Mouse (Mus musculus) limb, embryonic 11.5 days (tissue): Measurements from ENCODE around the gene Stk38l. TPM values are rescaled to one million over a fixed set of nuclear protein-coding genes. Genes with fewer than 3 reads are reported as not detected.

ENCODE experiments used
- ATAC-seq: fragments of 200-750 bp; cut with Nextera tagmentation; 2 replicates; pipeline ENCODE4 v1.8.0; 2017; ENCODE audit warnings: low read depth; ENCODE audit not compliant: insufficient number of reproducible peaks, low FRiP score, low TSS enrichment
- DNase-seq: peaks from one replicate; pipeline ENCODE4 v3.0.0-alpha.2; 2015; ENCODE audit warnings: low spot score
- H3K27ac ChIP-seq: fragments of 300-500 bp; sonication (generic); replicated peaks from 2 replicates; pipeline ENCODE4 v1.5.1; 2014; ENCODE audit warnings: low read depth, mild to moderate bottlenecking, low read length
- H3K27me3 ChIP-seq: fragments of 300-500 bp; sonication (generic); 2 replicates; pipeline ENCODE4 v1.6.1; 2014; ENCODE audit warnings: mild to moderate bottlenecking, low read length, mixed read lengths; ENCODE audit not compliant: control insufficient read depth, insufficient read depth
- H3K36me3 ChIP-seq: fragments of 300-500 bp; sonication (generic); 2 replicates; pipeline ENCODE4 v1.6.1; 2014; ENCODE audit warnings: mild to moderate bottlenecking, low read length, moderate library complexity, mixed read lengths; ENCODE audit not compliant: control insufficient read depth, insufficient read depth
- H3K4me1 ChIP-seq: fragments of 300-500 bp; sonication (generic); 2 replicates; pipeline ENCODE4 v1.6.1; 2014; ENCODE audit warnings: low read length, mixed read lengths; ENCODE audit not compliant: control insufficient read depth, insufficient read depth
- H3K4me2 ChIP-seq: fragments of 300-500 bp; sonication (generic); 2 replicates; pipeline ENCODE4 v1.6.1; 2014; ENCODE audit warnings: low read depth, mild to moderate bottlenecking, moderate library complexity; ENCODE audit not compliant: severe bottlenecking
- H3K4me3 ChIP-seq: fragments of 300-500 bp; sonication (generic); 2 replicates; pipeline ENCODE4 v1.5.1; 2014; ENCODE audit warnings: low read depth, low read length
- H3K9ac ChIP-seq: fragments of 300-500 bp; sonication (generic); 2 replicates; pipeline ENCODE4 v1.6.1; 2014; ENCODE audit warnings: mild to moderate bottlenecking, low read length
- H3K9me3 ChIP-seq: fragments of 300-500 bp; sonication (generic); 2 replicates; pipeline ENCODE4 v1.6.1; 2016; ENCODE audit warnings: low read length; ENCODE audit not compliant: control insufficient read depth
- WGBS: fragments of 180-500 bp; shearing (Covaris S2); extraction: QIAGEN DNeasy Blood & Tissue Kit; methylation state at CpG from one replicate; pipeline ENCODE4 v1.1.7; 2014; 5-methylcytosine and 5-hydroxymethylcytosine counted together
- polyA plus RNA-seq: library from polyadenylated mRNA; unstranded; fragments of >200 nt; fragmentation: Nextera tagmentation; extraction: Ambion mirVana; gene quantifications from 2 replicates; pipeline ENCODE4 v1.2.1, GENCODE M21; 2014

The Stk38l gene
- polyA plus RNA-seq, 1 experiment from 2014 or later: 20.4 TPM

- DNase-seq (no peak), ATAC-seq (no peak)
- Histone ChIP-seq H3K4me1 (no peaks in the 10 kb centered on the region), H3K9ac (no peak overlapping the region), H3K4me2 (no peak overlapping the region), H3K9me3 (no peaks in the 10 kb centered on the region), H3K36me3 (no peaks in the 10 kb centered on the region), H3K4me3 (no peak overlapping the region), H3K27ac (no peak overlapping the region), H3K27me3 (no peaks in the 10 kb centered on the region)
- WGBS: 92% methylated on average over 5 of the region's 5 CpGs
Measured at GRCm38 (mm10) chr6:146697767-146698166, 27.0 kb upstream of the Stk38l start.

- H3K27me3 ChIP-seq: no peaks in the 10 kb centered on the region
- H3K36me3 ChIP-seq: no peaks in the 10 kb centered on the region
- WGBS: 77% methylated on average over 4 of the region's 4 CpGs
- H3K9me3 ChIP-seq: no peaks in the 10 kb centered on the region
- H3K27ac ChIP-seq: no peak overlapping the region
- DNase-seq (no peak), ATAC-seq (no peak)
- H3K4me1 ChIP-seq: no peaks in the 10 kb centered on the region
- H3K9ac ChIP-seq: no peak overlapping the region
- H3K4me2 ChIP-seq: no peak overlapping the region
- no peak overlapping the region for H3K4me3 ChIP-seq
Measured at GRCm38 (mm10) chr6:146698376-146698775, 26.4 kb upstream of the Stk38l start.

- H3K9me3 ChIP-seq: no peaks in the 10 kb centered on the region
- no peak overlapping the region for H3K9ac ChIP-seq
- no peak overlapping the region for H3K4me2 ChIP-seq
- DNase-seq (no peak), ATAC-seq (no peak)
- no peak overlapping the region for H3K4me3 ChIP-seq
- no peaks in the 10 kb centered on the region for H3K27me3 ChIP-seq
- H3K36me3 ChIP-seq: no peaks in the 10 kb centered on the region
- 94% methylated on average over 1 of the region's 1 CpGs for WGBS
- H3K27ac ChIP-seq: no peak overlapping the region
- H3K4me1 ChIP-seq: no peaks in the 10 kb centered on the region
Measured at GRCm38 (mm10) chr6:146700461-146700860, 24.3 kb upstream of the Stk38l start.

GRCm38 (mm10) chr6:146702126-146702881 is 22.5 kb upstream of the Stk38l start:
- H3K4me1 ChIP-seq: no peaks in the 10 kb centered on the region
- 66% methylated on average over 11 of the region's 11 CpGs for WGBS
- H3K27me3 ChIP-seq: no peaks in the 10 kb centered on the region
- H3K9ac ChIP-seq: no peak overlapping the region
- H3K27ac ChIP-seq: 0 out of 2 replicates have a peak overlapping the region, but pooled peaks have one; percentile 21
- DNase-seq (peak; percentile 31), ATAC-seq (peak; percentile 73)
- no peaks in the 10 kb centered on the region for H3K9me3 ChIP-seq
- H3K4me3 ChIP-seq: no peak overlapping the region
- no peak overlapping the region for H3K4me2 ChIP-seq
- no peaks in the 10 kb centered on the region for H3K36me3 ChIP-seq

- 90% methylated on average over 3 of the region's 3 CpGs for WGBS
- Histone ChIP-seq H3K36me3 (no peaks in the 10 kb centered on the region), H3K9me3 (no peaks in the 10 kb centered on the region), H3K4me3 (no peak overlapping the region), H3K9ac (no peak overlapping the region), H3K27ac (peak overlapping the region; percentile 21), H3K4me1 (no peaks in the 10 kb centered on the region), H3K4me2 (no peak overlapping the region), H3K27me3 (no peaks in the 10 kb centered on the region)
- ATAC-seq (no peak), DNase-seq (no peak)
Measured at GRCm38 (mm10) chr6:146703351-146703750, 21.4 kb upstream of the Stk38l start.

- Histone ChIP-seq H3K9ac (no peak overlapping the region), H3K4me1 (no peaks in the 10 kb centered on the region), H3K4me3 (no peak overlapping the region), H3K36me3 (no peaks in the 10 kb centered on the region), H3K4me2 (no peak overlapping the region), H3K9me3 (no peaks in the 10 kb centered on the region), H3K27me3 (no peaks in the 10 kb centered on the region), H3K27ac (no peak overlapping the region)
- DNase-seq (no peak), ATAC-seq (no peak)
- 90% methylated on average over 1 of the region's 1 CpGs for WGBS
Measured at GRCm38 (mm10) chr6:146705631-146706030, 19.2 kb upstream of the Stk38l start.

- Histone ChIP-seq H3K27me3 (no peaks in the 10 kb centered on the region), H3K4me3 (no peak overlapping the region), H3K4me1 (no peaks in the 10 kb centered on the region), H3K36me3 (no peaks in the 10 kb centered on the region), H3K9me3 (no peaks in the 10 kb centered on the region), H3K4me2 (no peak overlapping the region), H3K9ac (no peak overlapping the region), H3K27ac (no peak overlapping the region)
- ATAC-seq: no peak
- DNase-seq: no peak
- WGBS: 80% methylated on average over 1 of the region's 1 CpGs
Measured at GRCm38 (mm10) chr6:146719606-146720005, 5.2 kb upstream of the Stk38l start.

- WGBS: 95% methylated on average over 3 of the region's 3 CpGs
- no peaks in the 10 kb centered on the region for H3K36me3 ChIP-seq
- no peaks in the 10 kb centered on the region for H3K9me3 ChIP-seq
- no peak overlapping the region for H3K4me3 ChIP-seq
- H3K4me2 ChIP-seq: no peak overlapping the region
- ATAC-seq (no peak), DNase-seq (no peak)
- no peaks in the 10 kb centered on the region for H3K27me3 ChIP-seq
- no peak overlapping the region for H3K9ac ChIP-seq
- H3K4me1 ChIP-seq: no peaks in the 10 kb centered on the region
- no peak overlapping the region for H3K27ac ChIP-seq
Measured at GRCm38 (mm10) chr6:146723805-146724204, 990 bp upstream of the Stk38l start.

- Histone ChIP-seq H3K4me1 (no peaks in the 10 kb centered on the region), H3K9me3 (no peaks in the 10 kb centered on the region), H3K4me3 (peak overlapping the region; percentile 87), H3K36me3 (no peaks in the 10 kb centered on the region), H3K27me3 (no peaks in the 10 kb centered on the region), H3K27ac (peak overlapping the region; percentile 47; the same call in 1 of the 2 replicates), H3K4me2 (peak overlapping the region; percentile 66), H3K9ac (peak overlapping the region; percentile 86)
- ATAC-seq (peak; percentile 44; the same call in 1 of the 2 replicates), DNase-seq (no peak)
- 0% methylated on average over 30 of the region's 30 CpGs for WGBS
Measured at GRCm38 (mm10) chr6:146725384-146725791, 593 bp downstream of the Stk38l start.
